Mouse (Mus musculus) adrenal gland, postnatal 14 days (tissue): ENCODE measurements at regions not wholly inside any gene's neighbourhood (a gene's known extent, or its start where the extent isn't known, plus 50 kb on each side); places are given as distances from the start of the nearest gene placed in this dataset.

Experiments
- DNase-seq: peaks from one replicate; pipeline ENCODE4 v3.0.0; 2021; ENCODE audit warnings: mixed read lengths

- DNase-seq, result peak; percentile 46
Measured at GRCm38 (mm10) chr9:41375984-41376651, 214.6 kb upstream of the Ubash3b start.

GRCm38 (mm10) chr9:41374591-41375481 is 213.3 kb upstream of the Ubash3b start:
- DNase-seq, result no peak

GRCm38 (mm10) chr9:41366405-41366804 is 204.9 kb upstream of the Ubash3b start:
- DNase-seq, result no peak

GRCm38 (mm10) chr9:41365251-41365650 is 203.8 kb upstream of the Ubash3b start:
- no peak for DNase-seq

- no peak for DNase-seq
Measured at GRCm38 (mm10) chr9:41364442-41365250, 203.1 kb upstream of the Ubash3b start.

- DNase-seq, result no peak
Measured at GRCm38 (mm10) chr9:41360356-41360755, 198.9 kb upstream of the Ubash3b start.

GRCm38 (mm10) chr9:41359286-41359685 is 197.8 kb upstream of the Ubash3b start:
- DNase-seq, result no peak

GRCm38 (mm10) chr9:41345338-41345737 is 183.8 kb upstream of the Ubash3b start:
- DNase-seq, result no peak

GRCm38 (mm10) chr9:41337375-41337774 is 175.9 kb upstream of the Ubash3b start:
- DNase-seq, result no peak

- DNase-seq, result no peak
Measured at GRCm38 (mm10) chr9:41336801-41337200, 175.3 kb upstream of the Ubash3b start.

- DNase-seq, result peak; percentile 16
Measured at GRCm38 (mm10) chr9:41334462-41335241, 173.2 kb upstream of the Ubash3b start.

GRCm38 (mm10) chr9:41333526-41333925 is 172.0 kb upstream of the Ubash3b start:
- DNase-seq, result no peak

GRCm38 (mm10) chr9:41328959-41329358 is 167.5 kb upstream of the Ubash3b start:
- DNase-seq, result no peak

GRCm38 (mm10) chr9:41328480-41328879 is 167.0 kb upstream of the Ubash3b start:
- DNase-seq, result peak; percentile 24

GRCm38 (mm10) chr9:41328056-41328455 is 166.6 kb upstream of the Ubash3b start:
- no peak for DNase-seq

GRCm38 (mm10) chr9:41327561-41327960 is 166.1 kb upstream of the Ubash3b start:
- no peak for DNase-seq

- DNase-seq, result peak; percentile 44
Measured at GRCm38 (mm10) chr9:41326772-41327560, 165.5 kb upstream of the Ubash3b start.

- DNase-seq, result no peak
Measured at GRCm38 (mm10) chr9:41321521-41321920, 160.0 kb upstream of the Ubash3b start.

- no peak for DNase-seq
Measured at GRCm38 (mm10) chr9:41319066-41319465, 157.6 kb upstream of the Ubash3b start.

GRCm38 (mm10) chr9:41306229-41306628 is 144.7 kb upstream of the Ubash3b start:
- DNase-seq, result no peak

GRCm38 (mm10) chr9:41303494-41303828 is 142.0 kb upstream of the Ubash3b start:
- no peak for DNase-seq
